Comparison of ENCODE assay signal across 11 mouse cellular contexts in the genomic region with DNA sequence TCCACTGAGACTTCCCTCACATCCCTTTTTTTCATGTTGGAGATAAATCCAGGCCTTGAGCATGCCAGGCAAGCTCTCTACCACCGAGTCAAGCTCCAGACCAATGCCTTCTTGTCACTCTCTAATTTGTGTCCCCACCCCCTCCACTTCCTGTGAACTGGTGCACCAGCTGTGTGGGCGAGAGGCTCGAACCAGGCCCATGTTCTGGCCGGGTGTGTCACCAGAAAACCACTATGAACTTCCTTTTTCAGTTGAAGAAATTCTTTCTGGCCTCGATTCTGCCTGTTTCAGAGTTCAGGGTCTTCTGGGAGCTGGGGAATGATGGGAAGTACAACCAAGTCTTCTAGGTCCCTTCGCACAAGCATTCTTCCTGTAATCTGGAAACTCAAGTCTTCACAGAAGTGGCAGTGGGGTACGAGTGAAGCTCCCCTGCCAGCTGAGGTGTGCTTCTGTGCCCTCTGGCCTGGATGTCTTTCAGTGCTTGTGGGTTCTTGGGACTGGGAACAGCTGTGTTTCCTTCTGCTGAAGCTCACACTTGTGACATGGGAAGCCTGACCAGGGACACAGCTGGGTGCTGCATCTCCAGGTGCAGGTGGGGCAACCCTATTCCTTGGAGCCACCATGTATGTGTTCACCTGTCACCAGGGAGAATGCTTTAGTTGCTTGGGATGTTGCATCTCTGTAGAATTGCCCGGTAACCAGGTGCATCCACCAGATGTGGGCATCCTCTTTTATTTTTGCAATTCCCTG. TPM values are rescaled to one million over a fixed set of nuclear protein-coding genes. Genes with fewer than 3 reads are reported as not detected.
DNase-seq lines count a peak whose midpoint lies in the region; ATAC-seq and TF ChIP-seq lines count a peak whose summit lies in the region.
"Had no signal": no experiment of that assay in that cellular context is flagged by ENCODE, and none has a peak within 500 bp of the region (broad histone marks: within the 10 kb centered on the region; RNA-seq: fewer than 3 reads in every experiment).

No protein-coding gene starts in this region.

- ATAC-seq in megakaryocyte, adult 5-6 weeks (ENCODE audit: poor library complexity, severe bottlenecking), result peak; percentile 10; the same call in 1 of the 2 replicates
- ATAC-seq: hindbrain, postnatal 0 days had no signal

- peaks cover 14% of the 10 kb centered on the region for H3K4me1 ChIP-seq in kidney, adult 2 months (ENCODE audit: control insufficient read depth, insufficient read depth, low read length)
- H3K4me1 ChIP-seq in brown adipose tissue, adult 24 weeks (ENCODE audit: control insufficient read depth, insufficient read depth, insufficient read length, low read length), result peaks cover 11% of the 10 kb centered on the region; the same call in 1 of the 2 replicates

- no peak overlapping the region for H3K4me3 ChIP-seq in kidney, adult 2 months (ENCODE audit: insufficient read depth, low read depth, low read length)
- H3K4me3 ChIP-seq in brown adipose tissue, adult 24 weeks (ENCODE audit: insufficient read depth, low read depth, low read length), result no peak overlapping the region

- no peak overlapping the region for H3K27ac ChIP-seq in kidney, adult 2 months (ENCODE audit: insufficient read depth, low read depth, low read length)
- H3K27ac ChIP-seq in brown adipose tissue, adult 24 weeks (replicated peaks; ENCODE audit: low read depth, low read length), result peak overlapping the region; percentile 55; the same call in 1 of the 2 replicates
- H3K27ac ChIP-seq: hindbrain, postnatal 0 days had no signal

- H3K27me3 ChIP-seq in kidney, adult 2 months (replicated peaks; ENCODE audit: control insufficient read depth, insufficient read depth, low read length), result no peaks in the 10 kb centered on the region

- no peak for TF ChIP-seq POLR2A in kidney, adult 2 months (IDR thresholded peaks at IDR 0.05; ENCODE audit: low read depth, low read length)

- no peaks in the 10 kb centered on the region for H3K36me3 ChIP-seq in kidney, adult 2 months (ENCODE audit: control insufficient read depth, insufficient read depth, low read length)

- DNase-seq in kidney, adult 9 months, result peak; percentile 27
- DNase-seq in kidney, adult 2 months, result no peak
- peak; percentile 75 to 84 for DNase-seq in thymus, postnatal 36 days
- no peak for DNase-seq in cerebellum, postnatal 10 days
- no peak for DNase-seq in adrenal gland, adult 18-20 months (ENCODE audit: low spot score in 2 of 2)
- DNase-seq in cerebellum, adult 8-10 months, result no peak

- TF ChIP-seq CTCF in kidney, adult 2 months (conservative IDR thresholded peaks at IDR 0.05; ENCODE audit: insufficient read depth, insufficient read length, low read depth, low read length), result no peak

- WGBS in kidney, adult 2 months, result 64% methylated on average over 8 of the region's 8 CpGs

RNA-seq across cellular contexts. Expression of a gene that starts 0.9 kb away (rescaled TPM):
- polyA plus RNA-seq in kidney, adult 2 months (2012; rRNA removed), result 1.1 and 1.2 TPM in 2 replicates
- 1.7 and 2.2 TPM in 2 replicates for polyA plus RNA-seq in brown adipose tissue, adult 24 weeks (2012; ENCODE audit: insufficient read depth, insufficient read length, missing spikeins)
- 1.0 and 1.4 TPM in 2 replicates for total RNA-seq in megakaryocyte, adult 5-6 weeks (2015)
- 1.7 and 2.4 TPM in 2 replicates for total RNA-seq in megakaryocyte, adult 5-6 weeks (2017)
- 1 to 10 TPM; 2.5 to 2.6 TPM for total RNA-seq in adrenal gland, adult 18-20 months (2021)

RNA-seq across cellular contexts. Expression of a gene that starts 2.6 kb away (rescaled TPM):
- 15.8 and 18.0 TPM in 2 replicates for polyA plus RNA-seq in kidney, adult 2 months (2012; rRNA removed)
- 2.7 and 3.1 TPM in 2 replicates for polyA plus RNA-seq in brown adipose tissue, adult 24 weeks (2012; ENCODE audit: insufficient read depth, insufficient read length, missing spikeins)
- total RNA-seq in megakaryocyte, adult 5-6 weeks (2015), result 9.9 and 10.6 TPM in 2 replicates
- 4.2 and 5.3 TPM in 2 replicates for total RNA-seq in megakaryocyte, adult 5-6 weeks (2017)
- total RNA-seq in adrenal gland, adult 18-20 months (2021), result 10 to 100 TPM; 17.1 to 20.3 TPM

RNA-seq across cellular contexts. Expression of a gene that starts 19.2 kb away (rescaled TPM):
- polyA plus RNA-seq in kidney, adult 2 months (2012; rRNA removed), result 0.19 TPM in 1 of 2 replicates, not detected in the other
- not detected in 2 replicates for polyA plus RNA-seq in brown adipose tissue, adult 24 weeks (2012; ENCODE audit: insufficient read depth, insufficient read length, missing spikeins)
- not detected in 2 replicates for total RNA-seq in megakaryocyte, adult 5-6 weeks (2015)
- not detected in 2 replicates for total RNA-seq in megakaryocyte, adult 5-6 weeks (2017)
- not detected for total RNA-seq in adrenal gland, adult 18-20 months (2021)
- total RNA-seq: layer of hippocampus, postnatal 10 days had no signal
- polyA plus RNA-seq: lung, embryonic 16.5 days had no signal

RNA-seq across cellular contexts. Expression of a gene that starts 21.6 kb away (rescaled TPM):
- polyA plus RNA-seq in kidney, adult 2 months (2012; rRNA removed), result 1.9 and 5.6 TPM in 2 replicates
- polyA plus RNA-seq in brown adipose tissue, adult 24 weeks (2012; ENCODE audit: insufficient read depth, insufficient read length, missing spikeins), result not detected in 2 replicates
- 1.5 and 2.2 TPM in 2 replicates for total RNA-seq in megakaryocyte, adult 5-6 weeks (2015)
- total RNA-seq in megakaryocyte, adult 5-6 weeks (2017), result 0.12 and 0.73 TPM in 2 replicates
- total RNA-seq in adrenal gland, adult 18-20 months (2021), result 1 to 10 TPM; 1.7 to 1.9 TPM

RNA-seq across cellular contexts. Expression of a gene that starts 40.5 kb away (rescaled TPM):
- 28.2 and 30.1 TPM in 2 replicates for polyA plus RNA-seq in kidney, adult 2 months (2012; rRNA removed)
- polyA plus RNA-seq in brown adipose tissue, adult 24 weeks (2012; ENCODE audit: insufficient read depth, insufficient read length, missing spikeins), result 3.9 TPM in 2 replicates
- 11.3 and 13.6 TPM in 2 replicates for total RNA-seq in megakaryocyte, adult 5-6 weeks (2015)
- 14.8 and 16.4 TPM in 2 replicates for total RNA-seq in megakaryocyte, adult 5-6 weeks (2017)
- 10 to 100 TPM; 13.2 to 16.1 TPM for total RNA-seq in adrenal gland, adult 18-20 months (2021)

Comparison
In these comparisons a context has a peak if more than half of its experiments do, and no peak if none do; other contexts are left out.
1. DNase-seq: peak in kidney, adult 9 months (single experiment) and thymus, postnatal 36 days (2 of 2); none in kidney, adult 2 months (single experiment), cerebellum, postnatal 10 days (0 of 2), adrenal gland, adult 18-20 months (0 of 2) and cerebellum, adult 8-10 months (single experiment).